Mouse (Mus musculus): Measurements from ENCODE around the gene Zfp428.

DNA sequence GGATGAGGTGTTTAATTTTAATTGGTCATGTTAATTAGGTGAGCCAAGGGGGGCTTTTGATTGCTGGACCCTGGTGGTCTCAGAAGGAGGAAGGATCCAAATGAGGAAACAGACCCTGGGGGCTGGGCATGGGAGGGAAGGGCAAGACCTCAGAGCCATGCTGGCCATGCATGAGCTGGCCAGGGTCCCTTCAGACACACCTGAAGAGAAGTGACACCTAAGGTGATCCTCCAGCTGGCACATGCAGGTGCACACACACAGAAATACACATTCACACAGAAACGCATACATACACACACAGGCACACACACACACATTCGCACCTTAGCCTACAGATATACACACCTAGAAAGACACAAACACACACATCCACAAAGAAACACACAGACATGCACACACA, 27.1 kb upstream of the Zfp428 start:
- TF ChIP-seq CTCF (IDR thresholded peaks at IDR 0.05; ENCODE audit: low read depth, low read length) (no peak), TAL1 (conservative IDR thresholded peaks at IDR 0.05; ENCODE audit: low read depth, low read length) (no peak)
